Mouse (Mus musculus) lung, adult 2 months (tissue): Measurements from ENCODE around the gene Zfp146.

ENCODE experiments used
- CTCF ChIP-seq: fragments of 200-500 bp; IDR thresholded peaks from 2 replicates; pipeline ENCODE4 v1.5.1; 2011; ENCODE audit warnings: mild to moderate bottlenecking, low read length, control low read depth; ENCODE audit not compliant: insufficient read depth
- POLR2A ChIP-seq: fragments of 200-500 bp; IDR thresholded peaks from 2 replicates; pipeline ENCODE4 v1.6.1; 2011; ENCODE audit warnings: low read depth, mild to moderate bottlenecking, control low read depth, low read length, borderline replicate concordance; ENCODE audit errors: extremely low read depth

- TF ChIP-seq POLR2A (no peak), CTCF (no peak)
Measured at GRCm38 (mm10) chr7:30164745-30165144, 4.8 kb downstream of the Zfp146 start.
